Mouse (Mus musculus) forebrain, postnatal 0 days (tissue): ENCODE data around the gene Olfr214. TPM values are rescaled to one million over a fixed set of nuclear protein-coding genes. Genes with fewer than 3 reads are reported as not detected.
A peak's percentile ranks its signal among the peaks of the same experiment; 100 is the strongest.
"Not testable (repeated sequence)": the region's sequence is repeated elsewhere in the genome, so short reads cannot be mapped to it uniquely, and the experiment has no call there.

ENCODE experiments used
- ATAC-seq: fragments of 200-750 bp; cut with Nextera tagmentation; 2 replicates; pipeline ENCODE4 v1.8.0; 2017; ENCODE audit warnings: mild to moderate bottlenecking, moderate library complexity
- DNase-seq: peaks from one replicate; pipeline ENCODE4 v3.0.0-alpha.2; 2015
- H3K27ac ChIP-seq: fragments of 300-500 bp; sonication (generic); 2 replicates; pipeline ENCODE4 v1.5.1; 2014; ENCODE audit warnings: low read depth, mild to moderate bottlenecking, antibody characterized with exemption, low read length, moderate library complexity, mixed read lengths
- H3K27me3 ChIP-seq: fragments of 300-500 bp; sonication (generic); 2 replicates; pipeline ENCODE4 v1.6.1; 2014; ENCODE audit warnings: mild to moderate bottlenecking, low read length, mixed read lengths; ENCODE audit not compliant: insufficient read depth
- H3K36me3 ChIP-seq: fragments of 300-500 bp; sonication (generic); 2 replicates; pipeline ENCODE4 v1.6.1; 2014; ENCODE audit warnings: mild to moderate bottlenecking, moderate library complexity; ENCODE audit not compliant: insufficient read depth
- H3K4me1 ChIP-seq: fragments of 300-500 bp; sonication (generic); 2 replicates; pipeline ENCODE4 v1.6.1; 2014; ENCODE audit warnings: antibody characterized with exemption; ENCODE audit not compliant: insufficient read depth
- H3K4me2 ChIP-seq: fragments of 300-500 bp; sonication (generic); 2 replicates; pipeline ENCODE4 v1.6.1; 2014; ENCODE audit warnings: low read depth, mild to moderate bottlenecking, moderate library complexity
- H3K4me3 ChIP-seq: fragments of 300-500 bp; sonication (generic); 2 replicates; pipeline ENCODE4 v1.5.1; 2014; ENCODE audit warnings: low read depth, low read length, mixed read lengths
- H3K9ac ChIP-seq: fragments of 300-500 bp; sonication (generic); 2 replicates; pipeline ENCODE4 v1.6.1; 2014; ENCODE audit warnings: mild to moderate bottlenecking
- H3K9me3 ChIP-seq: fragments of 300-500 bp; sonication (generic); 2 replicates; pipeline ENCODE4 v1.6.1; 2016; ENCODE audit warnings: low read length
- CTCF ChIP-seq: sonication (generic); IDR thresholded peaks from 2 replicates; pipeline ENCODE4 v1.5.1; 2016; ENCODE audit warnings: antibody characterized with exemption, control low read depth, low read depth
- WGBS: fragments of 180-500 bp; shearing (Covaris S2); extraction: QIAGEN DNeasy Blood & Tissue Kit; methylation state at CpG from one replicate; pipeline ENCODE4 v1.1.7; 2014; 5-methylcytosine and 5-hydroxymethylcytosine counted together
- polyA plus RNA-seq: library from polyadenylated mRNA; unstranded; fragments of >200 nt; fragmentation: Nextera tagmentation; extraction: Ambion mirVana; gene quantifications from 2 replicates; pipeline ENCODE4 v1.2.1, GENCODE M21; 2015
- total RNA-seq: library from RNA; depleted of rRNA; stranded (reverse); fragments of >200 nt; gene quantifications from 2 replicates; pipeline ENCODE4 v1.2.3, GENCODE M21; 2014; rRNA removed

Gene Olfr214
- total and polyA plus RNA-seq, 2 experiments from 2014 or later: not detected

DNA sequence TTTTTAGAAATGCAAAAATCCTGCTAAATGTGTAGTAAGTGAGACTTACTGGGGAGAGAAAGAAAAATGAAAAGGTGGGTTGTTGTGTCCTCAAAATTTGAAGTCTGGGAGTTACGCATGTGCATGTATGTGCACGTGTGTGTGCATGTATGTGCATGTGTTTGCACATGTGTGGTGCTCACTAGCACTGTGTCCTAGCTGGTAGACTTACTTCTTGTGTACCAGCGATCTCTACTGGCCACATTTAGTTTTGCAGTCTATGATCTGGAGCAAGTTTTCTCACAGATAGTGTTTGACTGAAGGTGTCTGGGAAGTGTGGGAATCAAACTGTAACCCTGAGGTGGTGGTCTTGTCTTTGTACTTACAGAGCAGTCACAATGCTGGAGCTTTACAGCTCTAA is 15.8 kb downstream of the Olfr214 start:
- DNase-seq (peak; percentile 45), ATAC-seq (no peak; the same call in 1 of the 2 replicates)
- no peak overlapping the region for H3K9ac ChIP-seq
- H3K4me3 ChIP-seq: no peak overlapping the region
- WGBS: 25% methylated on average over 3 of the region's 3 CpGs
- peak; percentile 74 for TF ChIP-seq CTCF
- H3K4me1 ChIP-seq: no peaks in the 10 kb centered on the region
- no peaks in the 10 kb centered on the region for H3K27me3 ChIP-seq
- no peaks in the 10 kb centered on the region for H3K36me3 ChIP-seq
- H3K27ac ChIP-seq: no peak overlapping the region
- H3K4me2 ChIP-seq: no peak overlapping the region
- no peaks in the 10 kb centered on the region for H3K9me3 ChIP-seq

DNA sequence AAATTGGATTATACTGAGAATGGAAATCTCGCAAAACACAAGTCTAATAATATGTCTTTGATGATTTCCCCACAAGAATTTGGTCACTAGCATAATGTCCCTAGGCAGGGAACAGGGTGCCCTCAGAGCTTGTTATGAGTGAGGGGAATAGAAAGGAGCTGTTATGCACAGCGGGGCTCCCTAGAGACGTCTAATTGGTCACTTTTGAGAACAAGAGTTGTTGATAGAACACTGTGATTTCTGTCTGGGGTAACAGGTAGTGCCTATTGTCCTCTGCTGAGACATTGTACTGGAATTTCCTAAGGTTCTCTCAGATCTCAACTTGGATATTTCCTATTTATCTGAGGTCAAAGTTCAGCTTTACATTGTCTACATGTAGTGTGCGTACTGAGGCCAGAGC is 30.1 kb downstream of the Olfr214 start, which contains the start of gene Olfr215:
TSS of gene Olfr215 (minus strand) at position 101 of the 400 bp plus-strand sequence.
- Histone ChIP-seq H3K9me3 (no peaks in the 10 kb centered on the region), H3K27ac (no peak within 1 kb of the TSS), H3K4me3 (no peak within 1 kb of the TSS), H3K4me1 (no peaks in the 10 kb centered on the region), H3K4me2 (no peak within 1 kb of the TSS), H3K9ac (no peak within 1 kb of the TSS), H3K36me3 (no peaks in the 10 kb centered on the region), H3K27me3 (no peaks in the 10 kb centered on the region)
- DNase-seq: no peak
- no peak for TF ChIP-seq CTCF
- ATAC-seq: no peak
- WGBS: 45% methylated on average over 4 of the region's 4 CpGs

DNA sequence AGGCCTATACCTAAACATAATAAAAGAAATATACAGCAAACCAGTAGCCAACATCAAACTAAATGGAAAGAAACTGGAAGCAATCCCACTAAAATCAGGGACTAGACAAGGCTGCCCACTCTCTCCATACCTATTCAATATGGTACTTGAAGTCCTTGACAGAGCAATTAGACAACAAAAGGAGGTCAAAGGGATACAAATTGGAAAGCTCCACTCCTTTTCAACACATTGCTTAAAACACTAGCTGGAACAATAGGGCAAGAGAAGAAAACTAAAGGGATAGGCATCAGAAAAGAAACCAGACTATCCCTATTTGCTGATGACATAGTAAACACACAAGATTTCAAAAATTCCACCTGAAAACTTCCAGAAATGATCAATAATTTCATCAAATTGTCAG is 46.9 kb downstream of the Olfr214 start:
- H3K4me2 ChIP-seq, ATAC-seq, H3K9ac ChIP-seq, H3K27ac ChIP-seq, H3K9me3 ChIP-seq, H3K27me3 ChIP-seq, H3K4me3 ChIP-seq, H3K36me3 ChIP-seq, DNase-seq, H3K4me1 ChIP-seq: not testable (repeated sequence)

DNA sequence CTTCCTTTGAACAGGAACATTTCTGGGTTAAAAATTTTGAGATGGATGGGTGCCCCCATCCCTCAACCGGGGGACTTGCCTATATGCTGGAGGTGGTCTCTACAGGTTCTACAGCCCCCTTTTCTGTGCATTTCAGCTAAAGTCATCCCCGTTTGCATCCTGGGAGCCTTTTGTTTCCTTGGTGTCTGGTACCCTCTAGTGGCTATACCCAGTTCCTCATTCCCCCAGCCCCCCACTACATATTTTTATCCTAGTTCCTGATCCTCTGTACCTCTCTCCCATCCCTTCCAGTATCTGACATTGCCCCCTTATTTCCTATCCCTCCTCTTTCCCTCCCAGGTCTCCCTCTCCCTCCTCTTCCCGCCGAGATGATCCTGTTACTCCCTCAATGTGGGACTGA is 53.2 kb downstream of the Olfr214 start:
- Histone ChIP-seq H3K4me3 (no peak overlapping the region), H3K27me3 (no peaks in the 10 kb centered on the region), H3K27ac (no peak overlapping the region), H3K9ac (no peak overlapping the region), H3K4me1 (no peaks in the 10 kb centered on the region), H3K36me3 (no peaks in the 10 kb centered on the region), H3K4me2 (no peak overlapping the region), H3K9me3 (no peaks in the 10 kb centered on the region)
- TF ChIP-seq CTCF: peak; percentile 39
- no peak for ATAC-seq
- 42% methylated on average over 4 of the region's 4 CpGs for WGBS
- DNase-seq: no peak

Other genes starting within 250 kb of the Olfr214 start
- gene March8, start 216.2 kb upstream of the Olfr214 start, total RNA-seq: 92.3 and 117 TPM in 2 replicates
- 24.7 and 33.9 TPM in 2 replicates for gene March8, start 216.2 kb upstream of the Olfr214 start, polyA plus RNA-seq
- gene Alox5, start 93.1 kb upstream of the Olfr214 start, total RNA-seq: 0.46 and 0.81 TPM in 2 replicates
- 0.97 and 1.2 TPM in 2 replicates for gene Alox5, start 93.1 kb upstream of the Olfr214 start, polyA plus RNA-seq
- not detected in 2 replicates for gene Olfr211, start 65.1 kb upstream of the Olfr214 start, total RNA-seq
- gene Olfr211, start 65.1 kb upstream of the Olfr214 start, polyA plus RNA-seq: not detected in 2 replicates
- 0.23 TPM in 1 of 2 replicates, not detected in the other for gene Olfr212, start 47.7 kb upstream of the Olfr214 start, total RNA-seq
- gene Olfr212, start 47.7 kb upstream of the Olfr214 start, polyA plus RNA-seq: 0.05 TPM in 1 of 2 replicates, not detected in the other
- gene Olfr213, start 15.8 kb upstream of the Olfr214 start, total RNA-seq: not detected in 2 replicates
- not detected in 2 replicates for gene Olfr213, start 15.8 kb upstream of the Olfr214 start, polyA plus RNA-seq
- 0.14 and 0.15 TPM in 2 replicates for gene Gm5580, start 3.1 kb upstream of the Olfr214 start, total RNA-seq
- gene Gm5580, start 3.1 kb upstream of the Olfr214 start, polyA plus RNA-seq: 0.34 and 0.44 TPM in 2 replicates
- 0.14 TPM in 1 of 2 replicates, not detected in the other for gene Olfr215, start 30.0 kb downstream of the Olfr214 start, total RNA-seq
- gene Olfr215, start 30.0 kb downstream of the Olfr214 start, polyA plus RNA-seq: not detected in 2 replicates
- 63.4 and 79.8 TPM in 2 replicates for gene Zfp422, start 74.8 kb downstream of the Olfr214 start, total RNA-seq
- gene Zfp422, start 74.8 kb downstream of the Olfr214 start, polyA plus RNA-seq: 114 TPM in 2 replicates
- 1.6 and 2.8 TPM in 2 replicates for gene Depp1, start 96.4 kb downstream of the Olfr214 start, total RNA-seq
- gene Depp1, start 96.4 kb downstream of the Olfr214 start, polyA plus RNA-seq: 2.6 TPM in 2 replicates
- gene Rassf4, start 119.7 kb downstream of the Olfr214 start, total RNA-seq: 2.2 and 2.8 TPM in 2 replicates
- gene Rassf4, start 119.7 kb downstream of the Olfr214 start, polyA plus RNA-seq: 4.5 and 6.5 TPM in 2 replicates
- 0.52 and 0.77 TPM in 2 replicates for gene Tmem72, start 162.7 kb downstream of the Olfr214 start, total RNA-seq
- 1.3 and 1.9 TPM in 2 replicates for gene Tmem72, start 162.7 kb downstream of the Olfr214 start, polyA plus RNA-seq